Mouse (Mus musculus): Measurements from ENCODE around the gene Ptpn22.
A peak's percentile ranks its signal among the peaks of the same experiment; 100 is the strongest.

The Ptpn22 gene

GRCm38 (mm10) chr3:103916205-103916838 lies 56.7 kb downstream of the Ptpn22 start:
- DNase-seq (ENCODE audit: low read depth in 2 of 2, low spot score in 2 of 2), result no peak

- no peak for DNase-seq (ENCODE audit: low read depth in 2 of 2, low spot score in 2 of 2)
Observed at GRCm38 (mm10) chr3:103916839-103917237, 57.2 kb downstream of the Ptpn22 start.

GRCm38 (mm10) chr3:103920094-103920493 lies 60.5 kb downstream of the Ptpn22 start:
- no peak for DNase-seq (ENCODE audit: low read depth in 2 of 2, low spot score in 2 of 2)

GRCm38 (mm10) chr3:103925302-103925701 lies 65.7 kb downstream of the Ptpn22 start:
- DNase-seq (ENCODE audit: low read depth in 2 of 2, low spot score in 2 of 2), result no peak

- DNase-seq (ENCODE audit: low read depth in 2 of 2, low spot score in 2 of 2), result peak; percentile 19 to 26
Observed at GRCm38 (mm10) chr3:103927511-103927910, 67.9 kb downstream of the Ptpn22 start.

GRCm38 (mm10) chr3:103944794-103945562 lies 85.4 kb downstream of the Ptpn22 start:
- DNase-seq (ENCODE audit: low read depth in 2 of 2, low spot score in 2 of 2), result no peak

GRCm38 (mm10) chr3:103948666-103949065 lies 89.1 kb downstream of the Ptpn22 start:
- no peak for DNase-seq (ENCODE audit: low read depth in 2 of 2, low spot score in 2 of 2)

- DNase-seq (ENCODE audit: low read depth in 2 of 2, low spot score in 2 of 2), result no peak
Observed at GRCm38 (mm10) chr3:103960622-103961021, 101.0 kb downstream of the Ptpn22 start.

Data from CD8-positive naive resting alpha-beta T cell, adult 2 months (primary cell).